Mouse (Mus musculus): ENCODE results near the gene Lbx1. TPM values are rescaled to one million over a fixed set of nuclear protein-coding genes. Genes with fewer than 3 reads are reported as not detected.

The Lbx1 gene
- polyA plus RNA-seq, 1 experiment = not detected

DNA sequence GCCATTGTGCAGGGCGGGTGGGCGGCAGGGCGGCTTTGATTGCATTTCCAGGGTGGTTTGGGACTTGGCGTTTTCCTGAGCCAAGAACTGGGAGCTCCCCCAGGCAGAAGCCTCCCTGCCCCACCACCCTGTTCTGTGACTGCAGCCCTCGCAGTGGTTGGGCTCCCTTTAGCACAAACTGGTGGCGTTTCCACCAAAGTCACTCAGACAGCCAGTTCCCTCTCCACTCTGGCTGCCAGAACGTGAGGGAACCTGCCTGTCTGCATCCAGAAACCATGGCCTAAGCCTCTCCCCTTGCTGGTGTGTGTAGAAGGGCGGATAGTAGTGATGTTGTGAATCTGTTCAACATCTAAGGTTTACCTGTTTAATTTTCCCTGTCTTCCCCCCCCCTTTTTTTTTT is 9.4 kb downstream of the Lbx1 start:
- H3K36me3 ChIP-seq (ENCODE audit: control insufficient read depth, insufficient read depth, low read length) = no peaks in the 10 kb centered on the region
- no peak for TF ChIP-seq POLR2A (IDR thresholded peaks at IDR 0.05; ENCODE audit: low read depth, low read length)
- no peak for TF ChIP-seq CTCF (IDR thresholded peaks at IDR 0.05; ENCODE audit: extremely low read depth, insufficient read depth, insufficient read length, insufficient replicate concordance)
- H3K4me1 ChIP-seq (ENCODE audit: control insufficient read depth, insufficient read depth, insufficient read length) = peaks cover 6% of the 10 kb centered on the region
- no peak overlapping the region for H3K27ac ChIP-seq (ENCODE audit: insufficient read depth, low read length)
- peaks cover 45% of the 10 kb centered on the region for H3K27me3 ChIP-seq (ENCODE audit: control insufficient read depth, insufficient read depth, low read length)
- DNase-seq (ENCODE audit: low read depth in 1 of 2, low spot score in 2 of 2) = no peak
- H3K4me3 ChIP-seq (ENCODE audit: extremely low read depth, insufficient read depth, insufficient read length) = no peak overlapping the region
- WGBS = 10% methylated on average over 8 of the region's 8 CpGs

DNA sequence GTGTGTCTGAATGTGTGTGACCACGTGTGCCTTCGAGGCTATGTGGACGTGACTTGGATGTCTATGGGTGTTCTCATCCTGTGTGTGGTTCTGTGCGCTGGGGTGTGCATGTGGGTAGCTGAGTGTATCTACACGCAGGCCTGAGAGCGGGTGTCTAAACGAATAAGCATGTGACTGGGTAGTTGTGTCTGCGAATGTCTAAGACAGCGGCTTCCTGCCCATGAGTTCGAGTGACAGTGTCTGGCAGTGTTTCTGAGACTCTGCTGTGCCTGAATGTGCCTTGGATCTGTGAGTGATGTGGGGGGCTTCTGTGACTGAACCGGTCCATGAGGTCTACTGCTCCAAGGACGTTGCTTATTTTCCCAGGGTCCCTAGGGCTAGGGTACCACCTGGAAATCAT is 10.5 kb downstream of the Lbx1 start:
- TF ChIP-seq POLR2A (IDR thresholded peaks at IDR 0.05; ENCODE audit: low read depth, low read length) = no peak
- TF ChIP-seq CTCF (IDR thresholded peaks at IDR 0.05; ENCODE audit: extremely low read depth, insufficient read depth, insufficient read length, insufficient replicate concordance) = no peak
- Histone ChIP-seq H3K27ac (ENCODE audit: insufficient read depth, low read length) (no peak overlapping the region), H3K27me3 (ENCODE audit: control insufficient read depth, insufficient read depth, low read length) (peaks cover 36% of the 10 kb centered on the region), H3K4me1 (ENCODE audit: control insufficient read depth, insufficient read depth, insufficient read length) (peaks cover 1% of the 10 kb centered on the region; the same call in 1 of the 2 replicates), H3K4me3 (ENCODE audit: extremely low read depth, insufficient read depth, insufficient read length) (no peak overlapping the region), H3K36me3 (ENCODE audit: control insufficient read depth, insufficient read depth, low read length) (no peaks in the 10 kb centered on the region)
- DNase-seq (ENCODE audit: low read depth in 1 of 2, low spot score in 2 of 2) = no peak
- 4% methylated on average over 12 of the region's 12 CpGs for WGBS

DNA sequence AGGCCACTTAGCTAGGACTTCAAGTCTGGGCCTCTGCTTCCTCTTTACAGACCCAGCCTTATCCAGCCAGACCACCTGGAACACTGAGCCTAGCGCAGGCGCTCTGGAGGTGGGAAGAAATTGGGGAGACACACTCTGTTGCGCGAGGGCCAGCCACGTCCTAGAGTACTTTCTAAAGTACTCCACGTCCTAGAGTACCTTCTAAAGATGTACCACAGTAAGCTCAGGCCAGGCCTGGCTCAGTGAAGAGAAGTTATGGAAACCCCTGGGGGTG is 11.4 kb downstream of the Lbx1 start:
- H3K27me3 ChIP-seq (ENCODE audit: control insufficient read depth, insufficient read depth, low read length) = peaks cover 31% of the 10 kb centered on the region
- WGBS = 7% methylated on average over 6 of the region's 6 CpGs
- no peak overlapping the region for H3K4me3 ChIP-seq (ENCODE audit: extremely low read depth, insufficient read depth, insufficient read length)
- no peak overlapping the region for H3K27ac ChIP-seq (ENCODE audit: insufficient read depth, low read length)
- H3K36me3 ChIP-seq (ENCODE audit: control insufficient read depth, insufficient read depth, low read length) = no peaks in the 10 kb centered on the region
- TF ChIP-seq CTCF (IDR thresholded peaks at IDR 0.05; ENCODE audit: extremely low read depth, insufficient read depth, insufficient read length, insufficient replicate concordance) (no peak), POLR2A (IDR thresholded peaks at IDR 0.05; ENCODE audit: low read depth, low read length) (no peak)
- no peak for DNase-seq (ENCODE audit: low read depth in 1 of 2, low spot score in 2 of 2)
- no peaks in the 10 kb centered on the region; the same call in 1 of the 2 replicates for H3K4me1 ChIP-seq (ENCODE audit: control insufficient read depth, insufficient read depth, insufficient read length)

DNA sequence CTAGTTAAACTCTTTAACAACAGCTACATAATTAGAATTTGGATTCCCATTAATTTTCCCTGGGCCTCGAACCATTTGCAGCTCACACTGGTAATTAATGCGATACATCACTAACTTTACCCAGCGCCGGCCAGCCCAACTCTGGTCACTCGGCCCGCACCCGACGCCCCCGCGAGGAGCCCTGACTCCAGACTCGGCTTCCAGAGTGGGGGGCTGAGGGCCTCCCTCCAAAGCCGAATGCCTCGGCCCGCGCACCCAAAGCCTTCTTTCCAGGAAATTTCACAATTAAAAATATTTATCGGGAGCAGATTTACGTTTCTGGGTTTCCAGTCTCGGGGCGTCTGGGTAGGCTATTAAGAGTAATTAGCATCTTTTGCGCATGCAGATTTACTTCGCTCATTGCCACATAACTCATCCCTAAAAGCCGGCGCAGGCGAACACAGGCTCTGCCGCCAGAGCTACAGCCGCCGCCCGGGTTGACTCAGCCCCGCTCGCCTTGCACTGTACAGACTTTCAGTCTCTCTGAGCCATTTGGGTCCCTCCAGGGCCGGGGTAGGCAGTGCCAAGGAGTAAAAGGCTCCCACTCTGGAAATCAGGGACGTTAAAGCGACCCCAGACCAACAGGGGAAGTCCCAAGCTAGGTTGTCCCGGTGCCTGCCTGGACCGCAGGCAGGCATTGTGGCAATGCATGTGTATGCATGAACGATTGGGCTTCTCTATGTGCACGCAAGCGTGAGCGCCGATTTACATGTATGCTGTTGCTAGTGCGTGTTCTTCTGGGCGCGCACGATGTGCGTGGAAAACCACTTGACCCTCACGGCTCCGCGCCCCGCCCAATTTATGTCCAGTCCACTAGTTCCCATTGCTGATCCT is 12.0 kb downstream of the Lbx1 start:
- Histone ChIP-seq H3K27me3 (ENCODE audit: control insufficient read depth, insufficient read depth, low read length) (peaks cover 26% of the 10 kb centered on the region), H3K4me1 (ENCODE audit: control insufficient read depth, insufficient read depth, insufficient read length) (no peaks in the 10 kb centered on the region; the same call in 1 of the 2 replicates), H3K36me3 (ENCODE audit: control insufficient read depth, insufficient read depth, low read length) (no peaks in the 10 kb centered on the region), H3K27ac (ENCODE audit: insufficient read depth, low read length) (no peak overlapping the region), H3K4me3 (ENCODE audit: extremely low read depth, insufficient read depth, insufficient read length) (no peak overlapping the region)
- 6% methylated on average over 49 of the region's 49 CpGs for WGBS
- DNase-seq (ENCODE audit: low read depth in 1 of 2, low spot score in 2 of 2) = no peak
- no peak for TF ChIP-seq POLR2A (IDR thresholded peaks at IDR 0.05; ENCODE audit: low read depth, low read length)
- no peak for TF ChIP-seq CTCF (IDR thresholded peaks at IDR 0.05; ENCODE audit: extremely low read depth, insufficient read depth, insufficient read length, insufficient replicate concordance)

DNA sequence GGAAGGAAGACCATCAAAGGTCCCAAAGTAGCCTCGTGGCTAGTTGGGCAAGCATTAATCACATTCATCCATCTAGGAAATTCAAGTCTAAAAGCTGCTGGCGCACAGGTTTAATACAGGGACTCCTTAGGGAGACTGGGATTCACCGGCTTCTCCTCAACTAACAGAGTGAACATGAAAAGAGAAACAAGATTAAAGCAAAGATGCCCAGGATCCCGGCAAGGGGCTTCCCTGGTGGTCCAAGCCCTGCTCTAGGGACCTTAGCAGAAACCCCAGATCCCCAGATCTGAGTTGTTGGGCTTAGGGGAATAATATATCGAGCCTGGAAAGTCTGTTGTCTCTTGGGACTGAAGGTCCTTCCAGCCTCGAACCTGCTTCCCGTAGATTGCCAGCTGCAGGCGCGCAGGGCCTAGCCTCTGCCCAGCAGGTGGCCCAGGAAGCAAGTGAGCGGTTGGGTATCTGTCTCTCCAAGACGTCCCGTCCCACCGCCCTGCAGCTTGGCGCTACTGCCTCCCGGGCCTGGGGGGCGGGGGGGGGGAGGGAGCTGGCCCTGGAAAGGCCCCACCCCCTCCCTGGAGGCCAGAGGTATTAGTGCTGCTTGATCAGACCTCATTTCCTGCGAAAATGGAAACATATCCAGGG is 13.3 kb downstream of the Lbx1 start:
- Histone ChIP-seq H3K27ac (ENCODE audit: insufficient read depth, low read length) (no peak overlapping the region), H3K4me1 (ENCODE audit: control insufficient read depth, insufficient read depth, insufficient read length) (no peaks in the 10 kb centered on the region; the same call in 1 of the 2 replicates), H3K27me3 (ENCODE audit: control insufficient read depth, insufficient read depth, low read length) (peaks cover 23% of the 10 kb centered on the region), H3K36me3 (ENCODE audit: control insufficient read depth, insufficient read depth, low read length) (no peaks in the 10 kb centered on the region), H3K4me3 (ENCODE audit: extremely low read depth, insufficient read depth, insufficient read length) (no peak overlapping the region)
- WGBS = 8% methylated on average over 17 of the region's 17 CpGs
- no peak for DNase-seq (ENCODE audit: low read depth in 1 of 2, low spot score in 2 of 2)
- no peak for TF ChIP-seq CTCF (IDR thresholded peaks at IDR 0.05; ENCODE audit: extremely low read depth, insufficient read depth, insufficient read length, insufficient replicate concordance)
- TF ChIP-seq POLR2A (IDR thresholded peaks at IDR 0.05; ENCODE audit: low read depth, low read length) = no peak

DNA sequence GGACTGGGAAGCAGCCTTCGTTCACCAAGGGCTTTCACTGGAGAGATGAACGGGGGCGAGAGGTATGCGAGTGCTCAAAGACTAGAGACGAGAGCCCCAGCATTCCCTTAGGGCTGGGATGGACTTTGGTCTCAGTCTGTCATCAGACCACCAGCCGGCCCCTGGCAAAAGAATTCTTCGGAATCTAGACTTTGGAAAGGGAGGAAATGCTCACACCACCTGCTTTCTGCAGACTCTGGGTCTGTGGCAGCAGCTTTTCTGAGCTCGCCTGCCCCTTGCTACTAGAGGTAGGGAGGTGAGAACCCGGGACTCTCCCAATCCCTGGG is 14.2 kb downstream of the Lbx1 start:
- peaks cover 21% of the 10 kb centered on the region for H3K27me3 ChIP-seq (ENCODE audit: control insufficient read depth, insufficient read depth, low read length)
- no peaks in the 10 kb centered on the region for H3K36me3 ChIP-seq (ENCODE audit: control insufficient read depth, insufficient read depth, low read length)
- H3K4me3 ChIP-seq (ENCODE audit: extremely low read depth, insufficient read depth, insufficient read length) = no peak overlapping the region
- DNase-seq (ENCODE audit: low read depth in 1 of 2, low spot score in 2 of 2) = no peak
- WGBS = 12% methylated on average over 9 of the region's 9 CpGs
- TF ChIP-seq CTCF (IDR thresholded peaks at IDR 0.05; ENCODE audit: extremely low read depth, insufficient read depth, insufficient read length, insufficient replicate concordance) (no peak), POLR2A (IDR thresholded peaks at IDR 0.05; ENCODE audit: low read depth, low read length) (no peak)
- H3K27ac ChIP-seq (ENCODE audit: insufficient read depth, low read length) = no peak overlapping the region
- H3K4me1 ChIP-seq (ENCODE audit: control insufficient read depth, insufficient read depth, insufficient read length) = no peaks in the 10 kb centered on the region; the same call in 1 of the 2 replicates
